Mouse (Mus musculus) Muller cell, postnatal 12 days (primary cell): ENCODE measurements around the gene Foxp1.

Source experiments
- DNase-seq: peaks from one replicate; pipeline ENCODE4 v3.0.0-alpha.2; 2015; ENCODE audit errors: inconsistent ontology term

Gene Foxp1

GRCm38 (mm10) chr6:99057113-99057553 is 465.4 kb downstream of the Foxp1 start:
- no peak for DNase-seq

DNA sequence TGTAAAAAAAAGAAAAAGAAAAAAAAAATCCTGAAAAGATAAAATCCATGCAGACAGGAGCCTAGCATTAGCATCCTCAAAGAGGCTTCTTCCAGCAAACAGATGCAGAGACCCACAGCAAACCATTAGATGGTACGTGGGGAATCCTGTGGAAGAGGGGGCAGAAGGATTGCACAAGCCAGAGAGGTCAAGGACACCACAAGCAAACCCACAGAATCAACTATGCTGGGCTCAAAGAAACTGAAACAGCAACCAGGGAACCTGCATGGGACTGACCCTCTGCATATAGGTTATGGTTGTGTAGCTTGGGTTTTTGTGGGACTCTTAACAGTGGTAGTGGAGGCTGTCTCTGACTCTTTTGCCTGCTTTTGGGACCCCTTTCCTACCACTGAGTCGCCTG is 466.1 kb downstream of the Foxp1 start:
- DNase-seq = no peak

DNA sequence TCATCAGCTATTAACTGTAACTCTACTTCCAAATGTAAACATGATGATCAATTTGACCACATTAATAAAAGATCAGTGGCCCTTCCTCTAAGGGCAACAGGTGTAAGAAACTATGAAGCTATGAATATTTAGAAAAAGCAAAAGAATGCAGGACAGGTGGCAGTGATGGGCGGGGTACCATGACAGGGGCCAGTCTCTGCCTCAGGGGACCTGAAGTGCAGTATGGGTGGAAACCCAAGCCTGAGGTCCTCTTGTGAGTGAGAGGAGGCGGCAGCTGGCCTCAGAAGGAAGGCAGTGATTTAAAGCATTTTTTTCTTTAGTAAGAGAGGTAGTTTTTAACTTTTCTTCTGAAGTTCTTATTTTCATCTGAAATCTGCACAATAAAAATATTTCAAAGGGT is 468.5 kb downstream of the Foxp1 start:
- no peak for DNase-seq

DNA sequence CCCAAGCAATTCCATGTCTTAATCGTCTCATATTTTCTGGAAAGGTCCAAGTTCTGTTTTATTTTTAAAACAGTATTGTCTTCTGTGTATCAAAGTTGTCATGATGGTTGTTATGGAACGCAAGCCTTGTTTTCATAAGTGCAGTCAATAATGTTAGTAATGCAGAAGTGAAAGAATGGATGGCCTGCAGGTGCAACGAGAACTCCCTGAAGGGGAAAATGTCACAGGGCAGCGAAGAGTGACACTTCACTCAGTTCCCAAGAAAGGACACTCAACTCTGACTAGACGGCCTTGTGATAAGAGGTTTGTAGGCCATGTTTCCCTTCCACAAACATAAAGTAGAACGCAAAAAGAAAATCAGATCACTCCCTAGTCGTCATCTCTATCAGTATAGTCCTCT is 469.4 kb downstream of the Foxp1 start:
- no peak for DNase-seq

DNA sequence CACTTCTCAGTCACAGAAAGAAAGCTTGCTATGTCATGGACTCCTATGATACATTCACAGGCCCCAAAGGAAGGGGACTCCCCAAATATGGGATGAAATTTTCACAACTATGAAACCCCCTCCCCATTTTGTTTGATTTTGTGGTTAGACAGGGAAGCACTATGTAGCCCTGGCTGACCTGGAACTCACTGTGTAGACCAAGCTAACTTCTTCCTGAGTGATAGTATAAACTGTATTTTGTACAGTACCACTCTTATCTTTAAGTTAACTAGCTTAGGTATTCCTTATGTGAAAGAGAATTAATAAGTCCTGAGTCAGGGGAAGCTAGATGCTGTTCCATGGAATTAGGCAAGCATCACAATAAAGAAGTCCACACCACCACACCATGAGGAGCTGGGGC is 470.8 kb downstream of the Foxp1 start:
- DNase-seq = no peak

DNA sequence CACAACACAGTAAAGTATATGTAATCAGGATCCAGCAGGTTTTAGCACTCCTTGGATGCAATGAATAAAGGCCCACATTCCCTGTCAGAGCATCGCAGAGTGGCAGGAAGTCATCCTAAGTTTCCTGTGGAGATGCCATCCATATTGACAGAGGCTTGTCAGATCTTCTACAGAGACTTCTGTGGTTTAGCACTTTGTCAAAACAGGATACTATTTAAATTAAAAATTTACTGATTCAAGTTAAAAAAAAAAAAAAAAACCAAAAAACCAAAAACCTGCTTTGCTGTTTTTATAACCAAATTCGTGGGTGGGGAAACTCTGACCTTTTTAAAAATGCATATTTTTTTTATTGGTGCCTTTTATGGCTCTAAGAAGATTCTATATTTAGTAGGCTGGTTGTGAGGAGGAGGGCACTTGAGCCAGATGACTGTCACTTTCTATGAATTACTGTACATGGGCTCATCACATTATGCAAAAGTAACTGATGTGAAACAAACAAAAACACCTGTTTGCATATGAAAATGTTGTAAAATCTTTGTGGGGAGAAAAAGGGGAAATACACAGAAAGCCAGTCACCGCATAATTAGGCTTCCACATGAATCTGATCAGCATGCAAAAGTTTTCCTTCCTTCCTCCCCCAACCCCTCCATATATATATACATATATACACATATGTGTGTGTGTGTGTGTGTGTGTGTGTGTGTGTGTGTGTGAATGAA is 472.1 kb downstream of the Foxp1 start:
- no peak for DNase-seq

- DNase-seq = no peak
These were observed 475.2 kb downstream of the Foxp1 start for GRCm38 (mm10) chr6:99047322-99047721.

DNA sequence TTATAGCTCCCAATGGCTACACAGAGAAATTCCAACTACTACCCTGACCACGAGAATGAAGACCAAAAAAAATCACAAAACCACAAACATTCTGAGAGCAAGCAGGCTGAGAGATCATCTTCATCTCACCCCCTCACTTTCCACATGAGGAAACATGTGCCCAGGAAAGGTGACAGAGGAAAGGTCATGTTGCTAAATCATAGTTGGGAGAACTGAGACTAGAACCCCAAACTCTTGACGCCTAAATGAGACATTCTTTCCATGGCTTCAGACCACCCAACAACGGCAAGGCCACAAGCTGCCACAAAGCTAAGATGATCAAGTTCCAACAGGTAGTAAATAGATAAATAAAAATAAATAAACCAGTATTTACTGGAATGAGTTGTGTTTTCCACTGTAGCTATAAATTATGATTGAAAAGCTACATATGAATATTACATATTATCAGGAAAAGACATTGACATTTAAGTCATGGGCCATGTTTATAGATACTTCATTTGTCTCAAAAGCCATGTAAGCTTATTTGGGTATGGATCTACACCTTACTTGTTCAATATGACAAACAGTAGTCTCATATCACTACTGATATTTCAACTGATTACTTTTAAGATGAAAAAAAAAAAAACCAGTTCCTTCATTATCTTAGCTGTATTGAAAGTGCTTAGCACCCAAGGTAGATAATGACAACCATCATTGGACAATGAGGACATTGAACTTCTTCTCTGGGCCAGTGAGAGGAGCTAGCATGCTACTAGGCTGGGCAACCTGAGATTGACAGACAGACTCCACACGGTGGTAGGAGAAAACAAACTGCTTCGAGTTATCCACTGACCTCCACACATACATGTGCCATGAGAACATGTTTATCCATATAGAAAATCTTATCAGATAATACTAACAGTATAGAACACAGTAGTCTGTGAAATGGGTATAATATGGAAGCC is 476.4 kb downstream of the Foxp1 start:
- no peak for DNase-seq

DNA sequence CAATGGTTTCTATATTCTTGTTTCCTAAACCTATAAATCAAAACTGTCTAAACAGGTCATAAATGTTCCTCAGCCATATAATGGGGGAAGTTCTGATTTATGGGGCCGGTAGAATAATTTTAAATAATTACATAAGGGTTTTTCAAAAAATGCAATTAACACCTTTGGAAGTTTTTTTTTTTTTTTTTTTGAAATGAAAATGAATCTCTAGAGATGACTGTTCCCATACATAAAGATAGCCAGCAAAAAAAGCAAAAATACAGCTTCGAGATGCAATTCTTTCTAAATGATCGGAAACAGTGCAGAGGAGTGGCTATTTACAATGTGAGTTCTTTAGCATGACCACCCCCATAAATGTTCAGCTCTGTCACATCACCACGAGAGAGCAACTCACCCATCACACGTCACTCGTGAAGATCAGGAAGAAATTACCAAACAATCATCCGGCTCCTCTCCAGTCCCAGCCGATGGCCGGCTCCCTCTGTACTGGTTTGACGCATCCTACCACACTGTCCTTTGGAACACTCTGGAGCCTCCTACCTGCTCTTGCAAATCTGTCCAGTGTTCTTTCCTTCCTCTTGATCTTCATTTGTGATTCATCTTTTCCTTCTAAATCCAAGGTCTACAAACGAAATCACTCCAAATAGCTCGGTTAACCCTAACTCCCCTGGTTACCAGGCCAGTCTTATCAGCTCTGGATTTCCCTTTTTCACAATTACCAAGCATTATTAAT is 478.4 kb downstream of the Foxp1 start:
- no peak for DNase-seq

GRCm38 (mm10) chr6:99043226-99043625 is 479.3 kb downstream of the Foxp1 start:
- no peak for DNase-seq

GRCm38 (mm10) chr6:99042175-99042954 is 480.2 kb downstream of the Foxp1 start:
- no peak for DNase-seq

DNA sequence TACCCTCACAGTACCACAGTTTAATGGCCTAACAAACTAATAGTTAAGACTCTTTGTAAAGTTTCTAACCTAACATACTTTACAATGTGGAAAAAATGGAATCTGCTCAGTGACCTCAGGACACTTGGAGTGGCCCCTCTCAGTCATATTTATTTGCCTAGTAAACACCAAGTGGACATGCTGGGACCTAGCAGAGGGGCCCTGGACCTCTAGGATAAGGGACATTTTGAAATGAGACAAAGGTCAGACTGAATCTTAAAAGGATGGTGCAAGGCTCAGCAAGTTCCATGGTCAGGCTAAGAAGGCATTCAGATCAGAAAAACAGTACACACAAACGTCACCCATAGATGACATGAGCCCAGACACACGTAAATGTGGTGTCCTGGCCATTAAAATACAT is 483.5 kb downstream of the Foxp1 start:
- DNase-seq = no peak

- no peak for DNase-seq
These were observed 486.8 kb downstream of the Foxp1 start for GRCm38 (mm10) chr6:99035459-99036375.

GRCm38 (mm10) chr6:99033062-99033461 is 489.5 kb downstream of the Foxp1 start:
- DNase-seq = no peak

DNA sequence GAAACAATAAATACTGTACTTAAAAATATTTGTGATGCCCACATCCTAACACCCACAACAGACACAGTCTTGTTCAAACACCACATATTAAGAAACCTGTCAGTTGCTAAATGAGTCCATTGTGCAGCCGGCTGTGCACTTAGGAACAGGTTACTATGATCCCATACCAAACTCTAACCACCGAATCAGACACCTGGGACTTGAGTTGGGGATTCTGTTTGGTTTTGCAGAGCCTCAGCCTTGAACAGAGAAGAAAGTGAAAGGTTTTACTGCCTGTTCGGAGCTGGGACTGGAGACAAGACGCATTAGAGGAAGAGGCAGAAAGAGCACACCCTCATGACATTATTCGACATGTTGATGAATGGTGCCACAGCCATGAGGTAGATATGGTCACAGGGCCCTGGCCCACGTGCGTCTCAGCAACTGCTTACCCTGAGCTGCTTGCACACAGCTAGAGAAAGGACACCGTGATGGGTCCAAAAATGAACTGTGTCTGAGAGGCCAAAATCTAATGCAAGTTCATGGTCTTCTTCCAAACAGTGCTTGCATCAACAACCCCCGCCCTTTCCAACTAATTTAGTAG is 491.1 kb downstream of the Foxp1 start:
- no peak for DNase-seq

- no peak for DNase-seq
These were observed 492.3 kb downstream of the Foxp1 start for GRCm38 (mm10) chr6:99030251-99030650.

DNA sequence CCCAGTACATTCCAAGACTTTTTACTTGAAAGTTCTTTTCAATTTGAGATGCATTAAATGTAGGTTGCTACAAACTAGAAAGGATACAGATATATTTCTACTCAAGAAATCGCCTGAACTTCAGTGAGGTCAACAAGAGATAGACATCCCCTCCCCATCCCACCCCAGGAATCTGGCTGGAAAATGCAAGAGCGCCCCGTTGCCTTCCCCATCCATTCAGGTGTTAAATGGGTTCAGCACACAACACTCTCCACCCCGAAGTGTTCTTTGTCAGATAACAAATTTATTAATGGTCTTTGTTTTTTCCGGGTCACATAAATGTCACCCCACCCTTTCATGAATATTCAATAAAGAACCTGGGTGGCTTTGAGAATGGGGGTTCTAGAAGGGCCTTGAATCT is 493.1 kb downstream of the Foxp1 start:
- no peak for DNase-seq

- DNase-seq = no peak
These were observed 493.6 kb downstream of the Foxp1 start for GRCm38 (mm10) chr6:99028989-99029305.

GRCm38 (mm10) chr6:99028161-99028988 is 494.1 kb downstream of the Foxp1 start:
- DNase-seq = peak; percentile 81
